Mouse (Mus musculus): ENCODE measurements around the gene Cx3cr1.

GRCm38 (mm10) chr9:120111156-120111945, 41.7 kb upstream of the Cx3cr1 start:
- TF ChIP-seq CTCF (IDR thresholded peaks at IDR 0.05), result no peak
- TF ChIP-seq EP300 (IDR thresholded peaks at IDR 0.05), result no peak

All from lung, postnatal 0 days (tissue).